Mouse (Mus musculus) heart, adult 2 months (tissue): Measurements from ENCODE around the gene Cmc1.

ENCODE experiments used
- CTCF ChIP-seq: fragments of 200-600 bp; IDR thresholded peaks from 2 replicates; pipeline ENCODE4 v1.8.1; 2022; ENCODE audit warnings: antibody characterized with exemption, mild to moderate bottlenecking, moderate library complexity
- EP300 ChIP-seq: fragments of 200-500 bp; IDR thresholded peaks from 2 replicates; pipeline ENCODE4 v1.6.1; 2011; ENCODE audit warnings: low read depth, low read length, control low read depth; ENCODE audit not compliant: insufficient read depth
- POLR2A ChIP-seq: fragments of 200-500 bp; IDR thresholded peaks from 2 replicates; pipeline ENCODE4 v1.6.1; 2011; ENCODE audit warnings: mild to moderate bottlenecking, low read depth, low read length, control low read depth; ENCODE audit not compliant: insufficient read depth

GRCm38 (mm10) chr9:118159936-118160335 is 10.0 kb upstream of the Cmc1 start:
- no peak for TF ChIP-seq CTCF
- TF ChIP-seq EP300: no peak
- no peak for TF ChIP-seq POLR2A
